Mouse (Mus musculus) liver, embryonic 14.5 days (tissue): ENCODE results near the gene Siah2.

Experiments used
- CTCF ChIP-seq: IDR thresholded peaks from 2 replicates; pipeline ENCODE4 v1.5.1; 2016; ENCODE audit warnings: antibody characterized with exemption, low read depth, control low read depth
- EP300 ChIP-seq: IDR thresholded peaks from 2 replicates; pipeline ENCODE4 v1.6.1; 2016; ENCODE audit warnings: antibody characterized with exemption, low read depth

- TF ChIP-seq CTCF (no peak), EP300 (no peak)
Measured at GRCm38 (mm10) chr3:58696806-58697205, 4.6 kb upstream of the Siah2 start.
